Mouse (Mus musculus) left cerebral cortex, postnatal 14 days (tissue): Measurements from ENCODE around the gene Muc16. TPM values are rescaled to one million over a fixed set of nuclear protein-coding genes. Genes with fewer than 3 reads are reported as not detected.

ENCODE experiments used
- DNase-seq, 2 experiments: peaks; one replicate each; pipeline ENCODE4 v3.0.0; 2021 to 2022; ENCODE audit warnings: low spot score in 2 of 2, mixed read lengths in 1 of 2
- intact Hi-C: fragments of 180-260 bp; cut with DNase I; formaldehyde crosslinking; loops from one replicate; pipeline ENCODE4 v1.15.1; 2025
- long read RNA-seq, 2 experiments: library from polyadenylated mRNA; stranded (forward); transcript quantifications; one replicate each; pipeline ENCODE4 v2.0.0; 2021
- microRNA-seq, 2 experiments: library from miRNA; unstranded; fragments of <30 nt; microRNA quantifications; one replicate each; pipeline ENCODE4 v1.2.0; 2022
- total RNA-seq, 2 experiments: library from RNA; stranded (reverse); gene quantifications; 2 replicates each; pipeline ENCODE4 v1.2.3; 2021

Muc16 gene
- total RNA-seq, result not detected
- long read RNA-seq, experiment 1, result 0 reads
- long read RNA-seq, experiment 2, result 0 reads

- intact Hi-C loops, result no loop called here
- DNase-seq, result no peak
Observed at GRCm38 (mm10) chr9:18674480-18675154, at the start of gene Muc16. Muc16 (minus strand) TSS chr9:18674530.

DNA sequence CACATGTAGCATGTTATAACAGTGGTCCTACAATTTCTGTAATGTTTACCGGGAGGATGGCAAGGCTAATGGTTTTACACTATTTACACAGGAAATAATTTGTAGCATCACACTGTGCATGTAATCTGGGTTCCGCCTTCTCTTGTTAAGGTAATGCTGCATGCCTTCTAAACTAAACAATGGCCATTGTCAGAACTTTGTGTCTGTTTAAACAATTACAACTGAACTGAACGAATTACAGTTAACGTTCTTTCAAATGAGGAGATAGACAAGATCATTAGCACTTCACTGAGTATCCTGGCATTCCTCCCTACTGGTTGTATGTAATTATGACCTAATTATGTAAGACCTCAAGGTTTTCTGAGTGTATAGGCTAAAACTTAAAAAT, 48.4 kb upstream of the Muc16 start:
- intact Hi-C loops, result no loop called here
- no peak for DNase-seq

DNA sequence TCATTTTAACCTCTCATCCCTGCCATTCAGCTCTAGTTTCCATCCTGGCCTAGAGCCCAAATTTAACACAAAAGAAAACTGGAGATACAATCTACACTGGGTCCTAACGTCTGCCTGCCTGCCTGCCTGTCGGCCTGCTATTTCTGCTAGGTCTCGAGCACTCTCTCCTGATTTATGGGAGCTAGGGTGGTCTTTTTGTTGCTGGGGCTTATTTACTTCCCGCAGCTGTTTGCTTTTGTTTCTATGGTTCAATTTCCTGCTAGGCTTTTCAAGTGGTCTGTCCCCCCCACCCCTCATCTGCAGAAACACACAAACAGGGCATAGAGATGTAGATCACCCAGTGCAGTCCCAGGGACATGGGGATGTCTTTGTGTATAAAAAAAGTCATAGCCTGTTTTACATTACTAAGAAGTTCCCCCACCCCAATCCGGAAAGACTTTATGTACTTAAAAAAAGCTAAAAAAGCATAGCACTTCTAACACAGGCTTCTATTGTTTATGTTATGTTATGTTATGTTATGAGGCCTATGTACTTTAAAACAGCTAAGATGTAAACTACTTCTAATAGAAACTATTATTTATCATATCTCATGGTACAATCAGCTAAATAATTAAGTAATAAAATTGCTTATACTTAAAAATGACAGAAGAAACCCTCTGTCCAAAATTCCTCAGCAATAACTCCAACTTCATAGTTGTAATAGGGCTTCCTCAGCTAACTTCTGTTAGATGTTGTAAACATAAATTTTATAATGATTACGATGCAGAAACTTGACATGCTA, 47.8 kb upstream of the Muc16 start:
- no peak for DNase-seq
- intact Hi-C loops, result no loop called here

DNA sequence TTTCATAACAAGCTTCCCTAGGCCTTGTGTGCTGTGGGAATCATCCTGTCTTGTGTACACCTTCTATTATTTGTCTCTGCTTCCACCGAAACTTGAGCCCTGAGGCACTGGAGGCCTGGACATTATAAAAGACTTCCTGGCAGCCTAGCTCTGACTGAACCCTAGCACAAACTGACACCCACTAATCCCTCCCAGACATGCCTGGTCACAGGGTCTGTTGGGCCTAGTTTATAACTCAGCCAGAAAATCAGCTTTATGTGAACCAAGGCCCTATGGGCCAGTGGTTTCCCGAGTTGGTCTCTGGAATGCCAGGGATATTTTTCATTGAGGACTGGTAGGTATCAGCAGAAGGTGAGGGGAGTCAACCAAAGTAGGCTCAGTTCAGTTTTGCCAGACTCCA, 46.7 kb upstream of the Muc16 start:
- DNase-seq, result no peak

DNA sequence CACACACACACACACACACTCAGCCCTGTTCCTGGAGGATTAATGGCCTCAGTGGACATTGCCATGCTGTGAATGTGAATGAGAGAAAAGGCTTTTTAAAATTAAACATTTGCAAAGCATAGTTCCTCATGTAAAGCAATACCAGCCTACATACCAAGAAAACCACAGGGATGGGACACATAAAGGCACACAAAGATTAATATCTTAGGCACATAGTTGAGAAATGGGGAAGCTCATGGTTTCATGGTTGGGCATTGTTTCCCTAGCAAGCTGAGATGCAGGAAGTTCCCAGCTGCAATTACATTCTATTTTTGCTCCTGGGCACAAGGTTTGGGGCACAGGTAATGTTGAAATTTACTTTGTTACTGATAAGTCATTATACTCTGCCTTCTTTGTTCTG, 31.3 kb upstream of the Muc16 start:
- intact Hi-C loops, result no loop called here
- DNase-seq, result no peak

More for the DNA sequence above, 46.7 kb upstream of the Muc16 start:
- intact Hi-C loops, result no loop called here

DNA sequence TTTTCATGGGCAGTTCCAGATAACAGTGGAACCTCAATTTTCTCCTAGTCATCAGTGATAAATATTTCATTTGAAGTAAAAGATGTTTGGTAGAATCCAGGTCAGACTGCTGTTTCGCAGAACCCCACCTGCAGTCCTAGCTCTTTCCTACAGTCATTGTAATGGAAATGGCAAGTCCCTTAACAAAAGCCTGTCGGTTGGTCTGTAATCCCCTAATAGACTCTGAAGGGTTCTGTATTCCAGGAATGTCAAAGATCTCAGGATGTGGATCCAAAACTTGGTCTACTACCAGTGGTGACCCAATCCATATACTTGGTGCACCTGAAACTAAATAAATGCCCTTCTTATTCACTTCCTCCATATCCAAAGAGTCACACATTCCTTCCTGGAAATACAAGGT, 76.0 kb downstream of the Muc16 start:
- intact Hi-C loops, result no loop called here
- DNase-seq, result no peak

GRCm38 (mm10) chr9:18508098-18508497, 166.2 kb downstream of the Muc16 start:
- peak; percentile 9 to 20 for DNase-seq
- intact Hi-C loops, result loop anchor here (10.0 kb wide), 1 partner anchor 237 kb away; no protein-coding TSS in a partner anchor

DNA sequence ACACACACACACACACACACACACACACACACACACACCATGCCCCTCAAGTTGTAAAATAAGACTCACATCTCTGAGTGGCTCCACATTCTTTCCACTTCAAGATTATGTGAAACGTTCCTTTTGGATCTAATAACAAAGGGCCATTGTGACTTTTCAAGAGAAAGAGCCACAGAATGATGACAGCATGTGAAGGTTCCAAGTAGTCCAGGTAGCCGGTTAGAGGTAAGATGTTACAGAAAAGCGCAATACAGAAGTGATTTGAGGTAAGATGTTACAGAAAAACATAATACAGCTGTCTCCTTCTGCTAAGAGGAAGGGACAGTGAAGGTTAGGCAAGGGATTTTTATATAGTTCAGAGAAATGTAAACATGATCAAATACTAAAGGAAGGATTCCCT, 196.2 kb downstream of the Muc16 start, which contains the start of the genes Zfp558 and Mbd3l1:
Gene Zfp558 (minus strand): TSS at position 101 of the 400 bp plus-strand sequence.
Gene Mbd3l1 (plus strand): TSS at position 192 of the 400 bp plus-strand sequence.
- intact Hi-C loops, result no loop called here
- no peak for DNase-seq

DNA sequence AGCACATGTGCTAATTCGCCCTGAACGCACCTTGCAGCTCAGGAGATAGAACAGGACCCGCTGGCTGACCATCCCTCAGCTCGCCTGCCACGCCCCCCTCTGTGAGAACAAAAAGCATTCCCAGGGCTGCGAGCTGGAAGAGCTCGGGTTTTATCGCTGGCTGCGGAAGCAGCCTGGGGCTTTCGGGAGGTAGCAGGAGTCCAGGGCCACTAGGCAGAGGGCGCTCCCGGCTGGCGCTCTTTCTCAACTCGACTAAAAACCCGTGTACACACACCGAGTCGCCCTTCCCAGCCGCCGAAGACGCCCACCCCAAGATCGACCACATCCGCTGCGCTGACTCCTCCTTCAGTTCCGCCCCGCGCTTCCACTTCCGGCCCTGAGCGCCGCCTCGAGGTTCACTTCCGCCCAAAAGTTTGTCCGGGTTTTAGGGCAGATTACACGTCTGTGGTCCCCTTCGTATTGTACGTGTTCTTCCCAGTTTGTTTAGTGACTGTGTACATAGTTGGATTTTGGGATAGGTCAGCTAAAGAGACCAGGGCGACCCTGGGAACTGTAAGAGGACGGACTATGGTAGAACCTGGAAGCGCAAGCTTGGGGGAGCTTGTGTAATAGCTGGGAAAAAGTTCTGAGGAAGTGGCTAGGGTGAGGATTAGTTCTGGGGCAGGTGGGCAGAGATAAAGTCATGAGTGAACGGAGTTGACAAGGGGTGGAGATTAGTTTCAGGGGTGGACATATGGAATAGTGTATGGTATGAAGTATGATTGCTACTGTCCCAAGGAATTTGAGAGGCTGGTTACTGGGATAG, 200.8 kb downstream of the Muc16 start:
- peak; percentile 40 to 73 for DNase-seq
- intact Hi-C loops, result no loop called here

- intact Hi-C loops, result no loop called here
- DNase-seq, result no peak
Observed at GRCm38 (mm10) chr9:18468005-18468404, 206.3 kb downstream of the Muc16 start.

DNA sequence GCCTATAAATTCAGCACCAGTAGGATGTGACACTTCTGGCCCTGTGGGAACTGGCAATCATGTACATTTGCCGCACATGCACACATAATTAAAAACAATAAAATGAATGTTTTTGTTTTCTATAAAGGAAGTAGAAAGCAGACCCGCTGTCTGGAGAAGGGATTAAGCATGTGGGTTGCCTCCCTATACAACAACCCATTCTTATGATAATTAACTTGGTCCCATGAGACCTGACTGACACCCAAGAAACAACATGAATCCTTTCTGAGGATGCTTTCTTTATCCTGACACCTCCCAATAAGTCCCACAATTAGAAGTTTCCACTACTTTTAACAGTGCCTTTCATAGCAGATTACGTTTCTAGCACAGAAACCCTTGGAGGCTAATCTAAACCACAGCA, 207.0 kb downstream of the Muc16 start:
- intact Hi-C loops, result no loop called here
- no peak for DNase-seq

DNA sequence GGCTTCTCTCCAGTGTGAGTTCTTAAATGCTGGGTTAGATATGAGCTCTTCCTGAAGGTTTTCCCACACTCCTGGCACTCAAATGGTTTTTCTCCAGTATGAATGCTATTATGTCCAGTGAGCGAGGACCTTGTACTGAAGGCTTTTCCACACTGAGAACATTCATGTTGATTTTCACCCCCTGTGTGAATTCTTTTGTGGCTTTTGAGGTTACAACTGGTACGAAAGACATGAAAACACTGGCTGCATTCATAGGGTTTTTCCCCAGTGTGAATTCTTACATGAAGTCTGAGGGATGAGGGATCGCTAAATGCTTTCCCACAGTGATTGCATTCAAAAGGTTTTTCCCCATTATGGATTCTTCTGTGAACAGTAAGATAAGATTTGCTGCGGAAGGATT, 217.8 kb downstream of the Muc16 start:
- intact Hi-C loops, result no loop called here
- no peak for DNase-seq

Small RNAs within 50 kb of the gene (microRNA-seq; reads per million reads assigned to microRNA genes)
- gene Gm22854, result 0 reads per million in 2 experiments

Other genes starting within 250 kb of the Muc16 start
- gene Mbd3l2, start 243.9 kb downstream of the Muc16 start, total RNA-seq, result not detected
- gene Zfp558, start 196.3 kb downstream of the Muc16 start, total RNA-seq, result 1 to 10 TPM; 2.3 to 4.3 TPM
- gene Mbd3l1, start 196.2 kb downstream of the Muc16 start, total RNA-seq, result not detected
- gene Olfr24, start 89.5 kb upstream of the Muc16 start, total RNA-seq, result not detected
- not detected for gene Olfr828, start 145.0 kb upstream of the Muc16 start, total RNA-seq
- not detected for gene Olfr829, start 180.4 kb upstream of the Muc16 start, total RNA-seq
- not detected for gene Olfr830, start 200.2 kb upstream of the Muc16 start, total RNA-seq